Mouse (Mus musculus): ENCODE measurements at regions not wholly inside any gene's neighbourhood (a gene's known extent, or its start where the extent isn't known, plus 50 kb on each side); places are given as distances from the start of the nearest gene placed in this dataset.

GRCm38 (mm10) chr10:54993641-54994040, 917.2 kb upstream of the Man1a start:
- DNase-seq (ENCODE audit: low spot score in 2 of 2): peak; percentile 2 to 68
- intact Hi-C loops (cut with DNase I): no loop called here

- DNase-seq (ENCODE audit: low spot score in 2 of 2): no peak
- intact Hi-C loops (cut with DNase I): no loop called here
These were observed 879.5 kb upstream of the Man1a start for GRCm38 (mm10) chr10:54955900-54956299.

GRCm38 (mm10) chr10:54941195-54942062, 865.0 kb upstream of the Man1a start:
- intact Hi-C loops (cut with DNase I): no loop called here
- DNase-seq (ENCODE audit: low spot score in 2 of 2): no peak

GRCm38 (mm10) chr10:54939514-54939913, 863.1 kb upstream of the Man1a start:
- intact Hi-C loops (cut with DNase I): no loop called here
- DNase-seq (ENCODE audit: low spot score in 2 of 2): no peak
